Mouse (Mus musculus) thymus, adult 2 months (tissue): ENCODE measurements around the gene Phf24.

ENCODE experiments used
- CTCF ChIP-seq: fragments of 200-500 bp; IDR thresholded peaks from 2 replicates; pipeline ENCODE4 v1.5.1; 2012; ENCODE audit warnings: mild to moderate bottlenecking, control low read depth, low read length, moderate library complexity, borderline replicate concordance; ENCODE audit not compliant: control insufficient read depth, poor library complexity, insufficient read depth; ENCODE audit errors: extremely low read depth
- POLR2A ChIP-seq: fragments of 200-500 bp; IDR thresholded peaks from 2 replicates; pipeline ENCODE4 v1.6.1; 2012; ENCODE audit warnings: mild to moderate bottlenecking, low read length, control low read depth, moderate library complexity; ENCODE audit not compliant: control insufficient read depth, poor library complexity, insufficient read depth; ENCODE audit errors: extremely low read depth

- TF ChIP-seq CTCF (no peak), POLR2A (no peak)
Measured at GRCm38 (mm10) chr4:42895118-42895517, 21.3 kb upstream of the Phf24 start.
